Mouse (Mus musculus): ENCODE data around the gene Gm5678.
"Not testable (repeated sequence)": the region's sequence is repeated elsewhere in the genome, so short reads cannot be mapped to it uniquely, and the experiment has no call there.

The Gm5678 gene

DNA sequence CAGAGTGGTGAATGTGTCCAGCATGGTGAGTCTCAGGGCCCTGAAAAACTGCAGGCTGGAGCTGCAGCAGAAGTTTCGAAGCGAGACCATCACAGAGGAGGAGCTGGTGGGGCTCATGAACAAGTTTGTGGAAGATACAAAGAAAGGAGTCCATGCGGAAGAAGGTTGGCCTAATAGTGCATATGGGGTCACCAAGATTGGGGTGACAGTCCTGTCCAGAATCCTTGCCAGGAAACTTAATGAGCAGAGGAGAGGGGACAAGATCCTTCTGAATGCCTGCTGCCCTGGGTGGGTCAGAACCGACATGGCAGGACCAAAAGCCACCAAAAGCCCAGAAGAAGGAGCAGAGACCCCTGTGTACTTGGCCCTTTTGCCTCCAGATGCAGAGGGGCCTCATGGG lies 18.1 kb upstream of the Gm5678 start:
- no peak for DNase-seq

DNA sequence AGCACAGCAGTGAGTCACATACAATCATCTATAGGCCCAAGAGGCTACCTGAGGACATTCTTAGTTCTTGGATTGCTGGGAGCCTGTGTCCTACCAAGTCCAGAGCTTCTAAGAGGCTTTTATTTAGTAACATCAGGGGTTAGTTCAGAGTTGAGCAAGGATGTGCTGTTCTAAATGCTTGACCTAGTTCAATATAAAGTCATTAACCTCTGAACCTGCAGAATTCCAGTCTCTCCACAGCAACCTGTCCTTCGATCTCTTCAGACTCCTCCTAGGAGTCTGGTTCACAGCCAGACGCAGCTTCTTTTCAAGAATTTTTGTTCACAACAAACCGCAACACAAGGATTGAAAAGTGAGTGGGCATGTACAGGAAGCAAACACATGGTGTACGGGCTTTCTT lies 16.9 kb upstream of the Gm5678 start:
- no peak for DNase-seq

DNA sequence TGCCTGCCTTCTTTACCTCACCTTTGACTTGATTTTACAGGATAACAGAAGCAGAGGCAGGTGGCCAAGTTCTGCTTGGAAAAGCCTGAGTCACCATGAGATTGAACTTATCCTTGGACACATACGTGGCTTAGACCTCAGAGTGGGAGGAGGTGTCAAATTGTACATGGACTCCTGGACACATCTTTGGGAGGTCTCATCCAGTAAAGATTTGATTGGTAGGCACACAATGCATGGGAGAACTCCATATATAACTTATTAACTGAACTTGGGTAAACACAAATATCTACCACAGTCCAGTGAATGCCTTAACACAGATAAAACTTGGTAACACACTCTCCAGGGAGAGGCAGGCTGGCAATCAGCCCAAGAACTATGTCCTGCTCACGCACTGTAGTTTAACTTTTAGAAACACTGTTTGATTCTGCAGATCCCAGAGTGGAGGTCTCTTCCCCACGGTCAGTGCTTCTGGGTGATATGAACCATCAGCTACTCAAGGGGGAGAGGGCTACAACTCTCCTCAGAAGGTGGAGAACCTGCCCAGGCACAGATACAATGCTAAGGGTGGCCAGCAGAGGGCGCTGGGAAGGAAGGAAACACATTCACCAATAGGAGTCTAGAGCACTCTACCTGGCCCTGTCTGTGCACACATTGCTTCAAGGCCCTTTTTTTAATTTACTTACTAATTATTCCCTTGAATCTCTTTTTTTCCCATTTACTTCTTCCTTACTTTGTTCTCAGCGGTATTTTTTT lies 12.6 kb upstream of the Gm5678 start:
- DNase-seq, result peak; percentile 84

DNA sequence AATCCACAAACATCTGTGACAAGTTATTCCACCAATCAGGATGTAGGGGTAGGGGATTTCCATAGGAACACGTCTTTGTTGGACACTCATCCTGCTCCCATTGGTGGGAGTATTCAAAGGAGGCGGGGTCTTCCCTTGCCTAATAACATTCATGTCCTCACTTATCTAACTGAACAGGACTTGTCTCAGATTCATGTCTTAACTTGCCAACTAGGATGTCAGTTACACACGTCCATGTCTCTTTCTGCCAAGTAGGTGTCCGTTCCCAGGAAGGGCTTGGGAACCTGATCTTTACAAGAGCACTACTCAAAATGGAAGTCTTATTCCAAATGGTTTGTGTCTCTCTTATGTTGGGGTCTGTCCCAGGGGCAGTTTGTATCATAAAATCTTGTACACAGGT lies 4.1 kb upstream of the Gm5678 start:
- not testable (repeated sequence) for DNase-seq

DNA sequence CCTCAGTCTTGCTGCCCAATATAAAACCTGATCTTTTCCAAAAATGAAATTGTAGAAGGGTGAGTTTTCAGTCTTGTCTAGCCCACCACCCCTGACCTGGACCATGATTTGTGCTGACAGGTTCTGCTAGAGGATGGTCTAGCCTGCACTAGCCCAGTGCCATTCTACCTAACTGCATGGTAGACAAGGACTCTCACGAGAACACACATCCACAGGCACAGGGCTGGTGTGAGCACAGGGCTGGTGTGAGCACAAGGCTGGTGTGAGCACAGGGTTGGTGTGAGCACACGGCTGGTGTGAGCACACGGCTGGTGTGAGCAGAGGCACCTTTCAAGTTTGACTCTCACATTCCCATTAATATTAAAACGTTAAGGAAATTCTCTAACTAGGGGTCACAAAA lies 3.2 kb upstream of the Gm5678 start:
- no peak for DNase-seq

DNA sequence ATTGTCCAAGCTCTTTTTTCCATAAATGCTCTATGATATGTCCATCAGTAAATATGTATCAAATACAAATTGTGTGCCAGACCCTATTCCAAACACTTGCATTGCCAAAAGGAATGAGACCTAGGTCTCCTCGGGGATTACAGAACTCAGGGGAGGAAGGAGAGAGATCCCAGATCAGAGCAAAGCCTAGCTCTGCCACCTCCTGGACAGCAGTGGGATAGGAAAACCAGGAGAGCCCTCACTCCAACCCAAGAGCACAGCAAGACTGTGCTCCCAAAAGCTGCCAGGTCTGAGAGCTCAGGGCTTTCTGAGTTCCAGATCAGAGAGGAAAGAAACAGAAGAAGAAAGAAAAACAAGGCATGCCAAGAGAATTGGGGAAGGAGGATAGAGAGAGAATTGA lies 1.2 kb upstream of the Gm5678 start:
- no peak for DNase-seq

DNA sequence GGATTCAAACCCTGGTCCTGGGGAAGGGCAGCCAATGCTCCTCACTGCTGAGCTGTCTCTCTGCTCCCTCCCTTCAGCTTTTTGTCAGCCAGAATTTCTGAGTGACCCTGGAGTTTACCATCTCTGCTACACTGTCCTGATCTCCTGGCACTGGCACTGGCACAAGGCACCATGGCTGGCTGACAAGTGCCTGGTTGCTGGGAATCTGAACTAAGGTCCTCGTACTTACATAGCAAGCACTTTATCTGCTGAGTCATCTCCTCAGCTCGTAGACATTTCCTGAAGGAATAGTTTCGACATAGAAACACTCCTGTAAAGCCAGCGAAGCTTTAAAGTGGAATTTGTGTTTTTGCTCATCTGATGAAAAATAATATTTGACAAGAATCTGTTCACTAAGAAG lies 16.1 kb downstream of the Gm5678 start:
- DNase-seq, result no peak

DNA sequence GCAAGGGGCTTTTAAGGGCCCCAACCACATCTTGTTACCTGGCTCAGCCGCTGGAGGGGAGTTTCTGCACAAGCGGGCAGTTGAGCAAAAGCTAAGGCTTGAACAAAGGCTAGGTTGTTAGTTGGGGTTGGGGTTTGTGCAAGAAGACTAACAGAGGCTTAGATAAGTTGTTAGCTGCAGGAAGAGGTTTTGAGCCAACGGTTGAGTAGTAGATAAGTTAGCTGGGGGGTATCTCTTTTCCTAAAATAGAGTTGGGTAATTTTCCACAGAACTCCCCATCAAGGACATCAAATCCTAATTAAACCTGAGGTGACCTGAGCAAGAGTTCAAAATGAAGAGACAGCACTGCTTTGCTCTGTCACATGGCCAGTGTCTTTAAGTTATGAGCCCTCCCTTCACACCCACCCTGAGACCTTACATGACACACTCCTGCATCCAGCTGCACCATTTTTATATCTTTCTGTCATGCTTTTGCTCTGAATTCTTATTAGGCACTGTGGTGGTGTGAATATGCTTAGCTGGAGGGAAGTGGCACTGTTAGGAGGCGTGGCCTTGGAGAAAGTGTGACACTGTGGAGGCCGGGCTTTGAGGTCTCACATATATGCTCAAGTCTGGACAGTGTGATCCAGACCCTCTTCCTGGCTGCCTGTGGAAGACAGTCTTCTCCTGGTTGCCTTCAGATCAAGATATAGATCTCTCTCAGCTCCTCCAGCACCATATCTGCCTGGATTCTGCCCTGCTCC lies 20.7 kb downstream of the Gm5678 start:
- no peak for DNase-seq

DNA sequence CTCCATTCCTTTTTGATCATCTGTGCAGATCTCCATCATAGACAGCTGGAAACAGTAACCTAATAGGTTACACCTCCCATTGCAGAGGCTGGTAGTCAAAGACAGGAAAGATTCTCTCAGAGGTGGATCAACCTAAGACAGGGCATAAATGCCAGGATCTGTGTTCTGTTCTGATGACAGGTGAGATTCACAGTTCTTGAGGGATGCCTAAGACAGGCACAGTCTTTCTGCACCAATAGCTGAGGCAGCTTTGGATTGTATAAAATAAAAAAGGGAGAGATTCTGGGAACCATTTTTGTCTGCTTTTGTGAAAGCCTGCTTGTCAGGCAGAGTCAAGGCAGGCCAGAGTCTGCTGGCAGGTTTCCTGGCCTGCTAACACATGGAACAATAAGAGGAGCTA lies 40.1 kb downstream of the Gm5678 start:
- no peak for DNase-seq

DNA sequence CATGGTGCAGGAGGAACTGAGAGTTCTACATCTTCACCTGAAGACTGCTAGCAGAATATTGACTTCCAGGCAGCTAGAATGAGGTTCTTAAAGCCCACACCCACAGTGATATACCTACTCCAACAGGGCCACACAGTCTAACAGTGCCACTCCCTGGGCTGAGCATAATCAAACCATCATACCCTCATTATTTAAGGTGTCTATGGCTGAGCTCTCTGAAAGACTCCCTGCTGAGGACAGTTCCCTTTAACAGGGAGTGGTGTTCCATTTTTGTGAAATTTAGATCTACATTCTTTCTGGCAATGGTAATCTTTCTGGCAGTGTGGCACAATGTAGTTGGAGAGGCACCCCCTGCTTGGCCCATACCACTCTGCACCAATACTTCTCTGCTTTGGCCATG lies 41.6 kb downstream of the Gm5678 start:
- no peak for DNase-seq

DNA sequence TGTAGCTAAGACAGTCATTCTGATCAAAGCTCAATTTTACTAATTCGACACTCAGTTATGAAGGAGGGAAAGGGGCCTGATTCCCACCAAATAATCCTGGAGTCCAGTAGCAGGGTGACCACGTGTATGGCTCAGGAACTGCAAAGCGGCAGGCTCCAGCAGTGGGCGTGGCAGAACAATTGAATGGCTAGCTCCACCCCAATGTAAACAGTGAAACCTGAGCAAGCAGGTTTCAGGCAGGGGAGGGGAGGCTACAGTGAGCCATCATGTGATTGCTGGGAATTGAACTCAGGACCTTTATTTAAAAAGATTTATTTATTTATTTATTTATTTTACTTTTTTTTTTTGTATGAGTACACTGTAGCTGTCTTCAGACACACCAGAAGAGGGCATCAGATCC lies 42.6 kb downstream of the Gm5678 start:
- not testable (repeated sequence) for DNase-seq

DNA sequence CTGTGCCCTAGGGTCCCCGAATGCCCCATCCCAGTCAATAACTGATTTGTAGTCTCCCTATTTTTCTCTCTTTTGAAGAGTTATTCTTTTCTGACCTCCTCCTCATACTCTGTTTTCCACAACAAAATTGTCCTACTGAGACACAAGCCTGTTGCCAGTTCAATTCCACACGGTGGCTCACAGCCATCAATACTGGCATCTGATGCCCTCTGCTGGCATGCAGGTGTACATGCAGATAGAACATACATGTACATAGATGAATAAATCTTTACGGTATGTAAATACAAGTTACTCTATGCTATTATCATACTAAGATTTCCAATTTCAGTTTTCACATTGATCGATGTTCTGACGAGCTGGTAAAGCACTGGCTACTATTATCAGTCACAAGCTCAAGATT lies 43.2 kb downstream of the Gm5678 start:
- no peak for DNase-seq

DNA sequence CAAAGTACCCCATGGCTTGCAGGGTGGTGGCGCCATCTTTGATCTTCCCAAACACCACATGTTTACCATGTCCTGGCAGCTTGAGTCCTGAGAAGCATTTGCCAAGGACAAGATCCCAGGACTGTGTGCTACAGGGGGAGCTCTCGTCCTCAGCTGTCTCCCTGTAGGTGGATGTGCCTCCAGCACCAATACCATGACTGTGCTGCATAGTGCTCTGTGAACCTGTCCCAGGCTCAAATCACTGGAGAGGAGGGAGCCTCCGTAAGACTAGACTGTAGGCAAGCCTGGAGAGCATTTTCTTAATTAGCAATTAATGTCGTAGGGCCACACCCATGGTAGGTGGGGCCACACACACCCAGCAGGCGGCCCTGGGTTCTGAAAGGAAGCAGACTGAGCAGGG lies 48.5 kb downstream of the Gm5678 start:
- no peak for DNase-seq

DNA sequence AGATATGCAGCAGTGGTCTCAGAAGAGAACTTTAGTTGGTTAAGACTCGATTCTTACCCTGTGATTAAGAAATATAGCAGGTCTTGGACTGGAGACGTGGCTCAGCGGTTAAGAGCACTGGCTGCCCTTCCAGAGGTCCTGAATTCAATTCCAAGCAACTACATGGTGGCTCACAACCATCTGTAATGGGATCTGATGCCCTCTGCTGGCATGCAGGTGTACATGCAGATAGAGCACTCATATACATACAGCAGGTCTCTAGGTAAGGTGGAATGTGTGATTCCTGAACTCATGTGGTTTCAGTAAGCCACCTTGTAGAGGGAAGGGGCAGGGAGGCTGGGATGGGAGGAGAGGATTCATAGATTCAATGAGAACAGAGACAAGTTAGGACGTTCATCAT lies 50.3 kb downstream of the Gm5678 start:
- no peak for DNase-seq

DNA sequence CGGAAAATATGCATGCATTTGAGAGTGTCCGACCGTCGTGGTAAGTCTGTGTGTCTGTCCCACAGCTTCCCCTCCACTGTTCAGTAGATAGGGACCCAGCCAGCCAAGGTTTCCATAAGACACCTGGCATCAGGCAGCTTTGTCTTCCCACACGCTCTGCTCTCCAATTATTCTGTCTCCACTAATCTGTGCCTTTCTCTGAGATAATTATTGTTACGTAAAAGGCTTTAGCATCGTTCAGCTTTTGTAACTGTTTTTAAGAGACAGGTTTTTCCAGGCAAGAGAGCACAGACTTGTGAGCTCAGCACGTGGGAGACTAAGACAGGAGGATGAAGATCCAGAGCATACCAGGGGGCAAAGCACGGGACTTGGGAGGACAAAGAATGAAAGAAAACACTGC lies 51.3 kb downstream of the Gm5678 start:
- no peak for DNase-seq
